Mouse (Mus musculus) C2C12 (cell line): ENCODE data around the gene Olfr1318. TPM values are rescaled to one million over a fixed set of nuclear protein-coding genes. Genes with fewer than 3 reads are reported as not detected.

ENCODE experiments used
- H3K27me3 ChIP-seq: one replicate; pipeline ENCODE4 v1.6.1; 2011; ENCODE audit not compliant: control insufficient read depth, insufficient read depth, insufficient read length
- H3K36me3 ChIP-seq: one replicate; pipeline ENCODE4 v1.6.1; 2011; ENCODE audit not compliant: control insufficient read depth, insufficient read depth
- H3K4me3 ChIP-seq: one replicate; pipeline ENCODE4 v1.5.1; 2011; ENCODE audit warnings: mild to moderate bottlenecking, control low read depth; ENCODE audit not compliant: poor library complexity, insufficient read depth, severe bottlenecking
- H3K79me2 ChIP-seq: one replicate; pipeline ENCODE4 v1.6.1; 2011; ENCODE audit not compliant: control insufficient read depth, insufficient read depth
- H3K79me3 ChIP-seq: one replicate; pipeline ENCODE4 v1.6.1; 2011; ENCODE audit warnings: low read depth, control low read depth
- H3ac ChIP-seq: one replicate; pipeline ENCODE3; 2011; ENCODE audit warnings: low read depth; ENCODE audit not compliant: control insufficient read depth, insufficient read length
- CEBPB ChIP-seq: IDR thresholded peaks from one replicate; pipeline ENCODE4 v1.6.1; 2011; ENCODE audit warnings: low read depth, mild to moderate bottlenecking, control low read depth, moderate library complexity
- CTCF ChIP-seq: IDR thresholded peaks from one replicate; pipeline ENCODE4 v1.5.1; 2011; ENCODE audit not compliant: control insufficient read depth, insufficient read depth, insufficient read length
- FOSL1 ChIP-seq: IDR thresholded peaks from one replicate; pipeline ENCODE4 v1.8.0; 2011; ENCODE audit warnings: mild to moderate bottlenecking, low read length; ENCODE audit not compliant: poor library complexity, insufficient read depth, severe bottlenecking
- MAX ChIP-seq: IDR thresholded peaks from one replicate; pipeline ENCODE4 v1.6.1; 2011; ENCODE audit warnings: mild to moderate bottlenecking, control low read depth
- MYOD1 ChIP-seq: IDR thresholded peaks from one replicate; pipeline ENCODE4 v1.6.1; 2011; ENCODE audit warnings: low read depth; ENCODE audit not compliant: control insufficient read depth, insufficient read length
- MYOG ChIP-seq: IDR thresholded peaks from one replicate; pipeline ENCODE4 v1.6.1; 2011; ENCODE audit not compliant: control insufficient read depth, insufficient read length; ENCODE audit errors: extremely low read depth
- USF1 ChIP-seq: IDR thresholded peaks from one replicate; pipeline ENCODE4 v1.6.1; 2011; ENCODE audit warnings: low read depth, mild to moderate bottlenecking, control low read depth, moderate library complexity
- long read RNA-seq, 2 experiments: library from polyadenylated mRNA; unstranded; transcript quantifications; one replicate each; pipeline ENCODE4 v2.0.0; 2019 to 2020
- polyA plus RNA-seq: library from polyadenylated mRNA; unstranded; fragments of >200 nt; fragmentation: generic; extraction: Trizol; gene quantifications from one replicate; pipeline ENCODE4 v1.2.1, GENCODE M21; 2012; ENCODE audit warnings: missing spikeins

The Olfr1318 gene
- polyA plus RNA-seq = 0.02 TPM
- long read RNA-seq, experiment 1 = 0 reads
- long read RNA-seq, experiment 2 = 0 reads

DNA sequence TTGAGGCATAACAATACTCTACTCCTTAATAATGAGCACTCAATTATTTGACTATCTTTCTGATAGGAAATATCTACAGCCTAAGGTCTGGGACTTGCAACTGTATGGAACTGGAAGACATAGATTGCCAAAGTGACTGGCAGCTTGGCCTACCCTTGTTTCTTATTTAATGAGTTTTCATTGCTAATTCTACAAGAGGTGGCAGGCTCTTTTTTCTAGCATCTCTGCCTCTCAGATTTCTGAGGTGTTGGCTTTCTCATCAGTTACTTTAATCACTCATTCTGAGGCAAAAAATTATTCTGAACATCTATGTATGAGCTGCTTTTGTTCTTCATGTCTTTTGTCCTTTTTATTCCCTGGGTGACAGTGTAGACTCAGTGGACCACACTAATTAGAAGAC lies at the start of gene Olfr1318:
Gene Olfr1318, plus strand, starts transcription at position 301 of the 400 bp plus-strand sequence.
- H3K79me2 ChIP-seq = no peaks in the 10 kb centered on the region
- H3K79me3 ChIP-seq = no peaks in the 10 kb centered on the region
- no peak within 1 kb of the TSS for H3K4me3 ChIP-seq
- no peaks in the 10 kb centered on the region for H3K27me3 ChIP-seq
- no peak within 1 kb of the TSS for H3ac ChIP-seq
- no peak for TF ChIP-seq CEBPB
- TF ChIP-seq FOSL1 = no peak
- no peaks in the 10 kb centered on the region for H3K36me3 ChIP-seq

DNA sequence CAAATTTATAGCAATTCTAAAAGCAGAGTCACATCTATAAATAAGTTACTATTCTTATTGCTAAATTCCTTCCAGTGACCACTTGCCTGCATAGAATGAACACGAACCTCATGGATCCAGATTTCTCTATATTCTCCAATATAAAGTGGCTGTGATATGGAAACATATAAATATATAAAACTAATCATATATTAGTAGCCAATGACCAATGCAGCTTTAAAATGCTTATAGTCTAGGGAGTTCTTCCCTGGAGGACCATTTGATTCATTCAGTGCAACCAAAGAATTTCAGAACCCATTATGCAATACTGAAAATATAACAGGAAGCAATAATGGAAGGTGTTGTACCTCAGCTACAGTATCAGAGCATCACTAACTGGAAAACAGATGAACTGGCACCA lies 38.7 kb upstream of the Olfr1318 start, which contains the start of gene Olfr1315-ps1:
Gene Olfr1315-ps1, minus strand, starts transcription at position 101 of the 400 bp plus-strand sequence.
- Histone ChIP-seq H3ac (no peak within 1 kb of the TSS), H3K79me3 (no peaks in the 10 kb centered on the region), H3K79me2 (no peaks in the 10 kb centered on the region), H3K36me3 (no peaks in the 10 kb centered on the region), H3K4me3 (no peak within 1 kb of the TSS), H3K27me3 (no peaks in the 10 kb centered on the region)
- TF ChIP-seq FOSL1 (no peak), CEBPB (no peak), CTCF (no peak), MAX (no peak), USF1 (no peak), MYOG (no peak), MYOD1 (no peak)

DNA sequence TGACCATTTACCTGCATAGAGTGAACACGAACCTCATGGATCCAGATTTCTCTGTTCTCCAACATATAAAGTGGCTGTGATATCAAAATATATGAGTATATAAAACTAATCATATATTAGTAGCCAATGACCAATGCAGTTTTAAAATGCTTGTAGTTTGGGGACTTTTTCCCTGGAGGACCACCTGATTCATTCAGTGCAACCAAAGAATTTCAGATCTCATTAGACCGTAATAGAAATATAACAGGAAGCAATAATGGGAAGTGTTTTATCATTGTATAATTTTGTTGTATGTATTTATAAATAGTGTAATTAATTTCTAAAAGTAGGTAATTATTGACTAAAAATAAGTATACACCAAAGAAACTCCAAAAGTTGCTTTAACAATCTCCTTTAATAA lies 19.1 kb upstream of the Olfr1318 start, which contains the start of gene Olfr1316:
Gene Olfr1316, minus strand, starts transcription at position 101 of the 400 bp plus-strand sequence.
- no peaks in the 10 kb centered on the region for H3K79me3 ChIP-seq
- H3K4me3 ChIP-seq = no peak within 1 kb of the TSS
- H3K79me2 ChIP-seq = no peaks in the 10 kb centered on the region
- H3ac ChIP-seq = no peak within 1 kb of the TSS
- TF ChIP-seq USF1 (no peak), MYOG (no peak), CTCF (no peak), MYOD1 (no peak), MAX (no peak), CEBPB (no peak), FOSL1 (no peak)
- H3K27me3 ChIP-seq = no peaks in the 10 kb centered on the region
- H3K36me3 ChIP-seq = no peaks in the 10 kb centered on the region

DNA sequence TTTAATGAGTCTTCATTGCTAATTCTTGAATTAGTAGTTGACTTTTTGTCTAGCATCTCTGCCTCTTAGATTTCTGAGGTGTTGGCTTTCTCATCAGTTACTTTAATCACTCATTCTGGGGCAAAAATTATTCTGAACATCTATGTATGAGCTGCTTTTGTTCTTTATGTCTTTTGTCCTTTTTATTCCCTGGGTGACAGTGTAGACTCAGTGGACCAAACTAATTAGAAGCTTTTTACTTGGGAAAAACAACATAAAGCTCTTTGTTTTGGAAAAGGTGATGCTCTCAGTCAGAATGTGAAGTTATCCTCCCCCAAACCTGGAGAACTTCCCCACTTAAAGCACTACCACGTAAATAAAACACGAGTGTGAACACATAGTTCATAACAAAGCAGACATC lies 14.0 kb upstream of the Olfr1318 start, which contains the start of gene Olfr1317:
Gene Olfr1317, plus strand, starts transcription at position 301 of the 400 bp plus-strand sequence.
- Histone ChIP-seq H3ac (no peak within 1 kb of the TSS), H3K79me2 (no peaks in the 10 kb centered on the region), H3K36me3 (no peaks in the 10 kb centered on the region), H3K27me3 (no peaks in the 10 kb centered on the region), H3K4me3 (no peak within 1 kb of the TSS), H3K79me3 (no peaks in the 10 kb centered on the region)
- TF ChIP-seq MAX (no peak), CTCF (no peak), CEBPB (no peak), MYOD1 (no peak), MYOG (no peak), USF1 (no peak), FOSL1 (no peak)

DNA sequence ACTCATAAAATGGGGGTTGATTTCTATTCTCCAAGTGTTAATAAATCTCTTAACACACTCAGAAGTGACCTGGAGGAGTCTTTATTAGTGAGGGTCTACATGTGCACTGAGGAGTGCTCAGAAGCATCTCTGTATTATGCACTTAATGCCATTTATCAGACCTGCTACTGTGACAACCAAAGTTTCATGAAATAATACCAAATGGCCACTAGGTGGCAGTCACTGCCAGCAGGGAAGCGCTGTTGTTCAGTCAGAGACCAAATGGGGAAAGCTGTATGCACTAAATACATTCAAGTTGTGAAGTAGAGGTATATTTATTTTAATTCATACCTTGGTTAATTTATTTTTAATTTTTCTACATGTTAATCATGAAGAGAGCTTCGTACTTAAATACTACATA lies 42.9 kb downstream of the Olfr1318 start:
- H3K36me3 ChIP-seq = no peaks in the 10 kb centered on the region
- TF ChIP-seq USF1 (no peak), FOSL1 (no peak), MYOD1 (no peak), MAX (no peak), MYOG (no peak), CEBPB (no peak), CTCF (no peak)
- no peaks in the 10 kb centered on the region for H3K27me3 ChIP-seq
- no peak overlapping the region for H3K4me3 ChIP-seq
- H3ac ChIP-seq = no peak overlapping the region
- no peaks in the 10 kb centered on the region for H3K79me2 ChIP-seq
- H3K79me3 ChIP-seq = no peaks in the 10 kb centered on the region

DNA sequence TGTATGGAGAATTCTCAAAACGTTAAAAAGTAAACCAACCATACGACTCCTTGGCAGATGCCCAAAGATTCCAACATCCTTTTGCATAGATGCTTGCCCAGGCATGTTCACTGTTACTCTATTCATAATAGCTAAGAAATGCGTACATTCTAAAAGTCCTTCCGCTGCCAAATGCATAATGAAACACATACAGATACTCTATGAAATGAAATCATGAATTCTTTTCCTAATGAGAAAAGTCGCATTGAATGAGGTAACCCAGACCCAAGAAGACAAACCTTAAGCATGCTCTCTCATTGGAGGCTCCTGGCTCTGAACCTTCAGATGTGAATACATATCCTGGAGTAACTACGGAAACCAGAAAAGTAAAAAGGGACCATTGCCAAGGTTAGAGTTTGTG lies 49.1 kb downstream of the Olfr1318 start:
- Histone ChIP-seq H3K79me2 (no peaks in the 10 kb centered on the region), H3K79me3 (no peaks in the 10 kb centered on the region), H3ac (no peak overlapping the region), H3K36me3 (no peaks in the 10 kb centered on the region), H3K4me3 (no peak overlapping the region), H3K27me3 (no peaks in the 10 kb centered on the region)
- no peak for TF ChIP-seq MYOD1
- TF ChIP-seq CEBPB = no peak
- no peak for TF ChIP-seq USF1
- TF ChIP-seq MYOG = no peak
- no peak for TF ChIP-seq MAX
- TF ChIP-seq FOSL1 = no peak
- TF ChIP-seq CTCF = no peak

Other genes with a start within 250 kb of the Olfr1318 start
- gene Olfr1306, start 237.9 kb upstream of the Olfr1318 start, polyA plus RNA-seq = not detected
- not detected for gene Olfr1307, start 204.8 kb upstream of the Olfr1318 start, polyA plus RNA-seq
- not detected for gene Olfr1308, start 189.3 kb upstream of the Olfr1318 start, polyA plus RNA-seq
- not detected for gene Olfr1309, start 163.9 kb upstream of the Olfr1318 start, polyA plus RNA-seq
- gene Olfr1310, start 141.5 kb upstream of the Olfr1318 start, polyA plus RNA-seq = not detected
- not detected for gene Olfr1311, start 129.8 kb upstream of the Olfr1318 start, polyA plus RNA-seq
- gene Olfr1312, start 104.0 kb upstream of the Olfr1318 start, polyA plus RNA-seq = not detected
- not detected for gene Olfr1313, start 76.4 kb upstream of the Olfr1318 start, polyA plus RNA-seq
- gene Olfr1314, start 57.4 kb upstream of the Olfr1318 start, polyA plus RNA-seq = not detected
- gene Olfr1315-ps1, start 38.8 kb upstream of the Olfr1318 start, polyA plus RNA-seq = not detected
- gene Olfr1316, start 19.2 kb upstream of the Olfr1318 start, polyA plus RNA-seq = not detected
- gene Olfr1317, start 13.9 kb upstream of the Olfr1318 start, polyA plus RNA-seq = not detected
- gene Lpcat4, start 85.3 kb downstream of the Olfr1318 start, polyA plus RNA-seq = 28.0 TPM
- 0.02 TPM for gene Nutm1, start 105.1 kb downstream of the Olfr1318 start, polyA plus RNA-seq
- gene Nop10, start 107.7 kb downstream of the Olfr1318 start, polyA plus RNA-seq = 139 TPM
- 4.4 TPM for gene Slc12a6, start 111.6 kb downstream of the Olfr1318 start, polyA plus RNA-seq
- gene Gm21985, start 112.1 kb downstream of the Olfr1318 start, polyA plus RNA-seq = not detected
- gene Emc4, start 213.8 kb downstream of the Olfr1318 start, polyA plus RNA-seq = 152 TPM
- 13.3 TPM for gene Katnbl1, start 225.0 kb downstream of the Olfr1318 start, polyA plus RNA-seq